21 mouse cellular contexts compared by ENCODE assay signal in the genomic region with DNA sequence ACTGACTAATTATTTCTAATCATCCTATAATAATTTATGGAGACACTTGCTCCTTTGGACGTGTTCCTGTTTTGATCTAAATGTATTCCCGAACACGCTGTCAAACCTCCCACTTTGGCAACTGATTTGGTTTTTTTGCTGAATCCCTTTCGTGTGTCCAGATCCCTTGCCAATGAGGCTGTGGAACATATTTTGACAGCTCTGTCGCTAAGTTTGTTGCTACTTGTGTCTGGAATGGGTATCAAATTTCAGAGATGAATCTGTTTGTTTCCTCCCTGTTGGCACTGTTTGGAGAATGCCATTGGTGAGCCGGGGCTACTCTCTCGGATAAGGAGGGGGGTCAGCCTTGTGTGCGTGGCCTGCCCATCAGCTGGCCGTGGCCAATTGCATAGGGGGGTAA.
DNase-seq lines count a peak whose midpoint lies in the region; ATAC-seq lines count a peak whose summit lies in the region.
"Had no signal": no experiment of that assay in that cellular context is flagged by ENCODE, and none has a peak within 500 bp of the region (broad histone marks: within the 10 kb centered on the region; RNA-seq: fewer than 3 reads in every experiment).

No protein-coding gene starts in this region.

- H3K36me3 ChIP-seq in forebrain, embryonic 16.5 days (ENCODE audit: control insufficient read depth, insufficient read depth): no peaks in the 10 kb centered on the region
- H3K36me3 ChIP-seq: heart, embryonic 13.5 days; midbrain, embryonic 15.5 days had no signal

- H3K4me1 ChIP-seq in forebrain, embryonic 16.5 days (replicated peaks; ENCODE audit: control insufficient read depth, insufficient read depth, low read length): peaks cover 10% of the 10 kb centered on the region; the same call in 1 of the 2 replicates
- H3K4me1 ChIP-seq: heart, embryonic 13.5 days; midbrain, embryonic 15.5 days had no signal

- WGBS in forebrain, embryonic 16.5 days: 40% methylated on average over 9 of the region's 9 CpGs

- intact Hi-C loops in heart, postnatal 36 days (cut with DNase I): no loop called here

- H3K4me2 ChIP-seq in forebrain, embryonic 16.5 days (ENCODE audit: low read length): no peak overlapping the region
- H3K4me2 ChIP-seq: heart, embryonic 13.5 days; midbrain, embryonic 15.5 days had no signal

- H3K4me3 ChIP-seq in forebrain, embryonic 16.5 days (replicated peaks; ENCODE audit: low read length): no peak overlapping the region
- H3K4me3 ChIP-seq: heart, embryonic 13.5 days; midbrain, embryonic 15.5 days had no signal

- peak; percentile 52 for DNase-seq in heart, adult 11 months
- DNase-seq in heart, postnatal 36 days: no peak
- peak; percentile 33 for DNase-seq in lung, postnatal 10 days
- no peak for DNase-seq in lung, postnatal 14 days
- peak; percentile 74 for DNase-seq in layer of hippocampus, adult 9-11 months
- DNase-seq in B cell, adult 2 months: no peak
- no peak for DNase-seq in retina, postnatal 1 day
- DNase-seq: cerebellum, adult 11 months; embryo, embryonic 11 days; heart, postnatal 4 days; kidney, adult 2 months; kidney, postnatal 36 days; liver; liver, postnatal 0 days; right cerebral cortex, postnatal 4 days; thymus, postnatal 25 days had no signal

- H3K27ac ChIP-seq in forebrain, embryonic 16.5 days (ENCODE audit: low read length): no peak overlapping the region
- H3K27ac ChIP-seq: heart, embryonic 13.5 days; midbrain, embryonic 15.5 days had no signal

- ATAC-seq in forebrain, embryonic 16.5 days: peak; percentile 67
- ATAC-seq: activated CD4-positive, CD25-positive, alpha-beta regulatory T cell, adult 4 months; liver, postnatal 0 days; midbrain, embryonic 15.5 days; Patski had no signal

- H3K9ac ChIP-seq in forebrain, embryonic 16.5 days (replicated peaks; ENCODE audit: low read depth, low read length): no peak overlapping the region
- H3K9ac ChIP-seq: heart, embryonic 13.5 days; liver, postnatal 0 days; midbrain, embryonic 15.5 days had no signal

- H3K9me3 ChIP-seq in forebrain, embryonic 16.5 days (ENCODE audit: control insufficient read depth, low read length): no peaks in the 10 kb centered on the region
- H3K9me3 ChIP-seq: heart, embryonic 13.5 days; midbrain, embryonic 15.5 days had no signal

- no peaks in the 10 kb centered on the region for H3K27me3 ChIP-seq in forebrain, embryonic 16.5 days (replicated peaks; ENCODE audit: control insufficient read depth, insufficient read depth, low read length)
- H3K27me3 ChIP-seq: heart, embryonic 13.5 days; midbrain, embryonic 15.5 days had no signal

Comparison
In these comparisons a context has a peak if more than half of its experiments do, and no peak if none do; other contexts are left out.
1. DNase-seq: peak in heart, adult 11 months (single experiment), lung, postnatal 10 days (single experiment) and layer of hippocampus, adult 9-11 months (single experiment); none in heart, postnatal 36 days (0 of 2), lung, postnatal 14 days (single experiment), B cell, adult 2 months (0 of 2) and retina, postnatal 1 day (single experiment).